Mouse (Mus musculus) retina, embryonic 14.5 days (tissue): Measurements from ENCODE around the gene F12.

Experiments used
- DNase-seq: peaks from one replicate; pipeline ENCODE4 v3.0.0-alpha.2; 2015; ENCODE audit warnings: low spot score

The F12 gene

DNA sequence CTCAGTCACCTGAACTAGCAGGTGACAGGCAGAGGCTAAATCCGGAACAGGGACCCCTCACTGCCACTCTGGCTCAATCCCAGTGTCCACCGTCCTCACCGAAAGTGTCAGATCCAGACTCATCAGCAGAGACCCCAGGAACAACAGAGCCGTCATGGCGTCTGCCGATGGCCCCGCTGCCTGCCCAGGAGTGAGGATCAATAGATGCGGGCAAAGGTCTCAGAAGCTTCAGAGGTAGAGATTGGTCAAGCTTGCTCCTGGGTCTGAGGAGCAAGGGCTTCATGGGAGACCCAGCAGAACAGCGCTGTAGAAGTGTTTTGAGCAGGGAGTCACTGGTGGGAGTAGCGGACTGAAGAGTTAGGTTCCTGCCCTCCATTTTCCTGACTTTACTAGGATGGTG is at the start of gene F12:
F12 (minus strand) TSS at position 181 of the 400 bp plus-strand sequence.
- DNase-seq = no peak

DNA sequence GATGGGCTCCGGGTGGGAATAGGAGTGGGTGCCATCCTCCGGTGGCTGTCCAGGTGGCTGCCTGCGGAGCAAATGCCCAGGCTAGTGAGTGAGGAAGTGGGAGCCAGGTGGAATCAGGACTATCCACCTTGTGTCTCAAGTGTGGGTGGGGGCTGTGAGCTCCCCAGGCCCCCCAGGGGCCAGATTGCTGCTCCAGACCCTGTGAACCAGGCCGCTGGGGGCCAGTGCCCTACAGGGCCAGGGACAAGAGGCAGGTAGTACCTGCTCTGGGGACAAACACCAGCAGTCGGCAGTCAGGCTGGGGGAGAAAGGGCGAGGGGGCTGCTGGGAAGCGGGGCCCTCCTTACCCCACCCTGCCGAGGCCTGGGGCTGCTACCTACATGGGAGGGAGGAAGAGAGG is 49.7 kb upstream of the F12 start:
- no peak for DNase-seq

DNA sequence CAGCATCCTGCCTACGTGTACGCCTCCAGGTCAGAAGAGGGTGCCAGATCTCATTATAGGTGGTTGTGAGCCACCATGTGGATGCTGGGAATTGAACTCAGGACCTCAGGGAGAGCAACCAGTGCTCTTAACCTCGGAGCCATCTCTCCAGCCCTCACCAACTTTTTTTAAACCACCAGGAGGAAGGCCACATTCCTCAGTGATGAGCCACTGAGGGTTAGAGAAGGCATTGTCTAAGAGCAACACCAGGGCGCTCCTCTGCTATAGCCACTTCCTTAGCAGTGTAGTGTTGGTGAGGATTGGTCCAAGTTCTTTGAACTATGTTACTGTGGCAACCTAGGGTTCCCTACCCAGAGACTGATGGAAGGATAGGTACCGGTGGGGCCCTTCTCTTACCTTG is 49.2 kb upstream of the F12 start:
- DNase-seq = no peak

DNA sequence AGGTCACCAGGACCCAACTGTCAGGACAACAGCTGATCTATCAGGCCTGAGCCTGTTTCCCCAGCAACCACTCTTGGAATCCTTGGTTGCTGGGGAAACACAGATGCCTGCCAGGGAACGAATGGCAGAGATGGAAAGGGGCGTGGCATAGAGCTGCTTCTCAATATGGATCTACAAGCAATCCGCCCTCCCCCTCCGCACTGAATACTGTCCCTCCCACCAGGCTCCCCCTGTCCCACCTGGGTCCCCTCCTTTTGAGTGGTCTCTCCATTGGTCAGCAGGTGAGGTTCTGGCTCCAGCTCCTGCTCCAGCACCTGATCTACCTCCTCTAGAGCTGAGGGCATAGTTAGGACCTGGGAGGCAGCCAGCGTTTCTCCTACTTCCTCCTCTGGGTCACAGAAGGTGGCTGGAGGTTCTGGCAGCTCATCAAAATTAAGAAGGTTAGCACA is 48.1 kb upstream of the F12 start:
- peak; percentile 66 for DNase-seq

DNA sequence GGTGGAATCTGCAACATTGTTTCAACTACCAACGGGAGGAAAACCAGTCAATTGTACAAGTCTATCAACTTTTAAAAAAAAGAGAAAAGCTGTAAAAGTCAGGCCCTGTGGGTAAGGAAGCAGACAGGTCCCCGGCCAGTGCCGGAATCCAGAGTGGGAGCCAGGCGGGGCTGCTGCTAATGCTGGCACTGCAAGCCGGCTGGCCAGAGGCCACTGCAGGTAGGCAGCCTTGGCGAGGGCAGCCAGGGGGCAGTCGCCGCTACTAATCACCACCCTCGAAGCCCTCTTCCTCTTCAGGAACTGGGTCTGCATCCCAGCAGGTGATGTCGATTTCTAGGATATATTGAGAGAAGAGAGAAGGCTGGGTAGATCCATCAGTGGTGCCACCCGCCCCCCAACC is 47.4 kb upstream of the F12 start:
- no peak for DNase-seq

DNA sequence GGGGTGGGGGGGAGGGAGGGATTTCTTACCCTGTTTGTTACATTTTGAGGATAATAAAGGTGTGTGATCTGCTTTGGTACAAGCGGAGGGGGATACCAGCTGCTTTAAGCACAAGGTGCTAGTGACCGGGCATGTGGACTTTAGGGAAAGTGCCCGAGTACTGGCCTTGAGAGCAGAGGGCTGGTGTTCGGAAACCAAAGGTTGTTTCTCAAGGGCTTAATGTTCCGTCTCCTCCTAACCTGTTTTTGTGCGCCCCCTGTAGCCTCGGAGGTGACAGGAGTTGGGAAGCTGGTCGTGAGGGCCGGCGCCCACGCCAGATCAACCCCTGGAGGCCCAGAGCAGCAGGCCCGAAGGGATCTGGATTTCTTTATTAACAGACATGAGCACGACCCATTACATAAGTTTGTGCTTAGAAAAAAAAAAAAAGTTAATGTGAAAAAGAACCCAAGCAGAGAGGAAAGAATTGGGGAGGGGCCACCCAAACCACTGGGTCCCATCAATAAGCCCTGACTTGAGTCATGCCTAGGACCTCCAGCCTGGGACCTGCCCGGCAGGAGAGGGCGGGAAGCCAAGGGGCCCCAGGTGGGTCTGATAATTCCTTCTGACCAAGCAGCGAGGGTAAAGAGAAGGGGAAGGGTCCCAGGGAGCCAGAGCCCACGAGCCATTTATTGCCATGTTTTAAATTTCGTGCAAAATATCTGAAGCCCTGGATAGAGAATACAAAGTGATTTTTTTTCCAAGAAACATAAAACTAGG is 46.7 kb upstream of the F12 start:
- DNase-seq = peak; percentile 56

DNA sequence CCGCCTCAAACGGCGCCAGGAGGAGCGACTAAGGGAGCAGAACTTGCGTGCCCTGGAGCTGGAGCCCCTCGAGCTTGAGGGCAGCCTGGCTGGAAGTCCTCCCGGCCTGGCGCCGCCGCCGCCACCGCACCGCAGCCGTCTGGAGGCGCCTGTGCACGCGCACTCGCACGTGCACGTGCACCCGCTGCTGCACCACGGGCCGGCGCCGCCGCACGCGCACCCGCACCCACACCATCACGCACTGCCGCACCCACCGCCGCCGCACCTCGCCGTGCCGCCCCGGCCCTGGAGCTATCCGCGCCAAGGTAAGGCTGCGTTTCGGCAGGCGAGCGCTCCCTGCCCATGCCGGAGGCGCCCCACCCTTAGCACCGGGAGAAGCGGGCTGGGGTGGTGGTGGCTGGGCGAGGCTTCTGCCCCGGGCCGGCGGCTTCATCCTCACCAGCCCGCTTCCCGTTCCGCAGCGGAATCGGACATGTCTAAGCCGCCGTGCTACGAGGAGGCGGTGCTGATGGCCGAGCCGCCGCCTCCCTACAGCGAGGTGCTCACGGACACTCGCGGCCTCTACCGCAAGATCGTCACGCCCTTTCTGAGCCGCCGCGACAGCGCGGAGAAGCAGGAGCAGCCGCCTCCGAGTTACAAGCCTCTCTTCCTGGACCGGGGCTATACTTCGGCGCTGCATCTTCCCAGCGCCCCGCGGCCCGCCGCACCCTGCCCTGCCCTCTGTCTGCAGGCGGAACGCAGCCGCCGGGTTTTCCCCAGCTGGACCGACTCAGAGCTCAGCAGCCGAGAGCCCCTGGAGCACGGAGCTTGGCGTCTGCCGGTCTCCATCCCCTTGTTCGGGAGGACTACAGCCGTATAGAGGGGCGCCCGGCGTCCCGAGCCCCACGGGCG is 45.8 kb upstream of the F12 start:
- DNase-seq = peak; percentile 70

DNA sequence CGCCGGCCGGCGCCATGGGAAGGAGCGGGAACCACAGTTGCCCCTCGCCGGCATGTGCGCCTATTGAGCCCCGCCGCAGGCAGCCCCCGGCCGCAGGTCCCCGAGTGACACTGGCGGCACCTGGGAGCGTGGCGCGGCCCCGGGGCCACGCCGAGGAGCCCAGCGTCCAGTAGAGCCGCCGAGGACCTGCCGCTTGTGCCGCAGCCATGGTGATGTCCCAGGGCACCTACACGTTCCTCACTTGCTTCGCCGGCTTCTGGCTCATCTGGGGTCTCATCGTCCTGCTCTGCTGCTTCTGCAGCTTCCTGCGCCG is 45.2 kb upstream of the F12 start:
- no peak for DNase-seq

DNA sequence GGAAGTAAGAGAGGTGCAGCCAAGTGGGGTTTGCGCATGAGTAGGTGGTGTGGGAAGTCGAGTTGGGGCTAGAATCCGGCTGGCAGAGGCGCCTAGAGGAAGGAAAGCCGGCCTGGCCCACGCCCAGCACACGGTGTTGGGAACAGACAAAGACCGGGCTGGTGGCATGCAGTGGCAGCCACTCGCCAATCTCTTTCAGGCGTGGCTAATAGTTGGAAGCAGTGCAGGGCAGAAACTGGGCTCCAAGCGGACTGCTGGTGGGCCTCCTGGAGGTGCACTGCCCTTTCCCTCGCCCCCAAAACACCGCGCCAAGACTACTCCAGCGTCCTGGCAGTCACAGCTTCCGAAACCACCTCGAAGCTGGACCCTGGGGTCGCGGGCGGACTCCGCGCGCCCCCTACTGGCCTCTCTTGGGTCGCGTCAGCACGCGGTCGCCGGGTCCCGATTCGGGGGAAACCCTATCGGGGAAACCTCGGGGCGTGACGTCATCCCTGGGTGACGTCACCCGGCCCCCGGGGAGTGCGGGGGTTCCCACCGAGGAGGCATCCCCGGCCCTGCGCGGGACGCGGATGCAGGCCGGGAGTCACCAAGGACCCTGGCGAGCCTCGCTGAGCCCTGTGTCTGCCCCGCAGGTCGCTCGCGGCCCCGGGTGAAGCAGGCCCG is 44.7 kb upstream of the F12 start:
- peak; percentile 92 for DNase-seq

DNA sequence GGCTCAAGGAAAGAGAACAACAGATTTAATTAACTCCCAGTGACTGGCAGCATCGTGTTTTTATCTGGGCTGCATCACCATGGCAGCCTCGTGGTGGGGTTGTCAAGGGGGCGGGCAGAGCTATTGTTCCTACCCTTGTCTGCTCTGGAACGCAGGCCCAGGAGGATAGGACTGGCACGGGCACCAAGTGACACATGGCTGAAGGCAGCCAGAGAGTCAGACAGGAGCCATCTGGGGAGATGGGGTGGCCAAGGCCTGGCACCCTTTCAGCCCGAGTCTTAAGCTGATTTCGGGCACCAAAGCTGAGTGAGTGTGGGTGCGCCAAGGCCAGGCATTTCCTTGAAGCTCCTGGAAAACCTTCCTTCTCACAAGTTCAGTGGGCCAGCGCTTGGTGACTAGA is 43.8 kb upstream of the F12 start:
- DNase-seq = no peak

DNA sequence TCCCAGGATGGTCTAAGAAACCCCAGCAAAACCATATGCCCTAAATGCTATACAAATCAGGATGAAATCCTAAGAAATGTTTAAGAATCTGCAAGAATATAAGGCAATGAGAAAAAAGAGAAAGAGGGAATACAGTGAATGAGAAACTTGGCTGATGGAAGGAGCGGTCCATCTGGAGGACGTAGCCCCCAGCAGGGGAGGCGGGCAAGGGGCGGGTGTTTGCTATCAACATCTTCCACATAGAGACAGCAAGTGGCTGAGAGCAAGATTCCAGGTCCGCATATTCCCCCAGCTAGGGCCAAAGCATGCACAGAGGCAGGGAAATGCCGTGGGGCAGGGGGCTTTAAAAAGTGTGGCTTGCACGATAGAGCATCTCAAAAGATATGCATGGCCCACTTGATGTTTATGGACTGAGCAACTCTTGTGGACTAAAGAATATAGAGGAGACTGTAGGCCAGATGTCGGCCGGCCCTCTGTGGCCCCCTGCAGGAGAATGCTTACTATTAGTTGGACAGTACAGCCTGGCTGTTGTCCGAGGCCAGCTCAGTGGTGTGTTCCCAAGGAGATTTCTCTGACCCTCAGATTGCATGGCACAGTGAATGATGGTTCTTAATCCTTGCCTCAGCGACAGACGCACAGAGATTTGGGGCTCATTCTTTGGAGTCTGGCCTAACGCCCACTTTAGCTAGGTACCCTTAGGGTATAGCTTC is 42.4 kb upstream of the F12 start:
- DNase-seq = peak; percentile 74

DNA sequence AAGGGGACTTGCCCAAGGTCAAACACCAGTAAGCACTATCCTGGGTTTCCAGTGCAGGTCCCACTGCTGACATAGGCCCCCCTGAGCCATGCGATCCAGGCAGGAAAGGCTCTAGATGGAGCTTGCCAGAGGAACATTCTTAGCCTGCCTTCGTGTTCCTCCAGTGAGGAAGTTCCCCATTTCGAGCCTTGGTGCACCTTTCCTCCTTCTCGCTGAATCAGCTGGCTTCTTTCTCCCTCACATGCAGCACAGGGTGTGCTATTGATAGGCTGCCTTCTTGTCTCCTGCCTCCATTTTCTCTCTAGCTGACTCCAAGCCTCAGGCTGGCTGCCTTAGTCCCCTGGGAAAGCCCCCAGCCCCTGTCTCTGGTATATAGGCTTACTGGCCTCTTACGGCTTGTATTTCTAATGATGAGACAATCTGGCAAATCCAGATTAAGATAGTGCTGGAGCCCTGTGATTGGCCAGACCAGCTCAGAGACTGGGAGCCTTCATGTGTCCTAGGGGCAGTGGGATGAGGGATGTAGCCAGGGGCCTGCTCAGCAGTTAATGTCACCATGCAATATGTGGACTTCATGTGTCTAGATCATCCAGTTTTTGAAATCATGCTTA is 39.3 kb upstream of the F12 start:
- peak; percentile 32 for DNase-seq

DNA sequence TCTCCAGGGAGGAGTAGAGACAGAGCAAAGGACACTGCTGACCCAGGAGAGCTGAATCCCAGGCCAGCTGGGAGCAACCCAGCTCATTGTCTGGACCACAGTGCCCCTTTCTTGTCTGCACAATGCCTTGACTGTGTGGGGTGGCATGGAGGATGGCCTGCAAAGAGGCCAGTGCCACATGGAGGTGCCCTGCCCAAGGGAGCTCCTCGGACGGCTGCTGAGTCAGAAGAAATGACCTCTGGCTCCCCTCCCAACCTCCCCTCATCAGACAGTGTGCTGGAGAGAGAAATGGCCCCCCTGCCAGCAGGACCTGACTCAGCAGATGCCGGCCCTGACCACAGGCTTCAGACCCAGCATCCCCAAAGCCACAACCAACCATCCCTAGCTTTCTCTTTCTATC is 38.6 kb upstream of the F12 start:
- DNase-seq = peak; percentile 45

DNA sequence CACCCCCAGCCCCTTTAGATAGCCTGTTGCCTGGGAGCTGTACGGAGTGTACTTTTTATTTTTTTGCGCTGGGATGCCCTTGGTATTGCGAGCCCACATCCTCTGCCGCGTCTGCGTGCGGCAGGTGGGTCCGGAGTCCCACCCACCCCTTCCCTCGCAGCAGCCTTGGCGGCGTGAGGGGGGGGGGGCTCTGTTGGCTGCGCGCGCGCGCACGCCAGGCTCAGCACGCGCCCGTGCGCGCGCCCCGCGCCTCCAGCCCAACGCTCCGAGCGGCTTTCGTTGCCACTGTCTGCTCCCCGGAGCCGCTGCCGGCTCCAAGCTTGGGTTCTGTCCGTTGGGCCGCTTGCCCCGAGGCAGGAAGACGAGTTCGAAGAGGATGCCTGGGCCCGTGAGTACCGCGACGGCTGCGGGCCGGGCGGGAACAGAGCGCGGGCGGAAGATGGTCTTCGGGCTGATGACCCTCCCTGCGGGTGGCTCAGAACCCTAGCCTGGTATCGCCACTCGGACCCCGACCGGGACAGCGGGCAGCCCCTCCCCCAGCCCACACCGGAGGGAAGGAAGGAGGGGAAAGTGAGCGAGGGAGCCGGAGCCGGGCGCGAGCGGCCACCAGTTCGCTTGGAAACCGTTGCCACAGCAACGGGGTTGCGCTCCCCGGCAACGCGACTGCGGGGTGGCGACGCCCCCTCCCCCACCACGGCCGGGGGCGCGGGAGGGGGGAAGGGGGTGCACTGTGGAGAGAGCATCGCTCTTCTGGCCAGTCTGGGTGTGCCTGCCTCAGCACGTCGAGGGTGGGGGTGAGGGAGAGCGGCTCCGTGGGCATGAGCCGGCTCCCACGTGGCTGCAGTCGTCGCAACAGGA is 37.7 kb upstream of the F12 start, which contains the start of gene Prr7:
Prr7 (plus strand) TSS at position 241 of the 858 bp plus-strand sequence.
- DNase-seq = peak; percentile 79

DNA sequence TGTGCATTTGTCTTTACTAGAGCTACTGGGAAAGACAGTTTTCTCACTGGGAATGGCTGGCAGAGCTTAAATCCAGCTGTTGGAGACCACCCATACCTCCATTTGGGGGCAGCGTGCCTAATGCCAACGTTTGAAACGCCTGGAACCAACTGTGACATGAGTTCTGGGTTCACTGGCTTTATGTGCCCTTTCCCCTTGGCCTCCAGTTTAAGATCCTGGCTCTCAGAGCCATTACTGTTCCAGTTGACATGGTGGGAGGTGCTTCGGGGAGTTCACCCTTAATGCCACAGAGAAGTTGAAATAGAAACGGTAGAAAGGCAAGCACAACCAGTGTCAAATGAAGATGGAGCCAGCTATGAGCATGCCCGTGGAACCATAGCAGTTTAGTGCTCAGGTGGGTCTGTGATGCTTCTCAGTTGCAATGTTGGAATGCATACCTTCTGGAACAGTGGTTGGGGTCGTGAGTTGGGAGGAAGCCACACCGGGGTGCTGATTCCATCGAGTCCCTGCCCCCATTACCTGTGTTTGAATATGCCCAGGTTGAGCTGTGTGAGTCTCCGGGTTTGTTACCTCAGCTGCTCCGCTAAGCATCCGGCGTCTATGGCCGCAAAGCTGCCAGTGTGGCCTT is 36.9 kb upstream of the F12 start:
- DNase-seq = no peak

DNA sequence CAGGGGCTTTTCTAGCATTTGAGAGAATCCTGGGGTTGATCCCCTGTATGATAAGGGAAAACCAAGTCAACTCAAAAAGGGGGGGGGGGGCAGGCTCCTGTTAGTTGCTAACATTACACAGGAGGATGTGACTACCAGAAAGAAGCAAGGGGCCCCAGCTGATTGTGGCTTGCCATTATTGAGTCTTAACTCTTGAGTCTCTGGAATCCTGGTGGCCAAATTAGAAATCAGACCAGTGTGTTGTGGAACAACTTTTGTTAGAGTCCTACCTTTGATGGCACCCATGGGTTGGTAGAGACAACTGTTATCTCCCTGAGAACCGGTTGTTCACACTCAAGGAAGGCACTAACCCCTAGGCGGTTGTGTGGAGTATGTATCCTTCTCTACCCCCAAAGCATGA is 36.4 kb upstream of the F12 start:
- DNase-seq = no peak

DNA sequence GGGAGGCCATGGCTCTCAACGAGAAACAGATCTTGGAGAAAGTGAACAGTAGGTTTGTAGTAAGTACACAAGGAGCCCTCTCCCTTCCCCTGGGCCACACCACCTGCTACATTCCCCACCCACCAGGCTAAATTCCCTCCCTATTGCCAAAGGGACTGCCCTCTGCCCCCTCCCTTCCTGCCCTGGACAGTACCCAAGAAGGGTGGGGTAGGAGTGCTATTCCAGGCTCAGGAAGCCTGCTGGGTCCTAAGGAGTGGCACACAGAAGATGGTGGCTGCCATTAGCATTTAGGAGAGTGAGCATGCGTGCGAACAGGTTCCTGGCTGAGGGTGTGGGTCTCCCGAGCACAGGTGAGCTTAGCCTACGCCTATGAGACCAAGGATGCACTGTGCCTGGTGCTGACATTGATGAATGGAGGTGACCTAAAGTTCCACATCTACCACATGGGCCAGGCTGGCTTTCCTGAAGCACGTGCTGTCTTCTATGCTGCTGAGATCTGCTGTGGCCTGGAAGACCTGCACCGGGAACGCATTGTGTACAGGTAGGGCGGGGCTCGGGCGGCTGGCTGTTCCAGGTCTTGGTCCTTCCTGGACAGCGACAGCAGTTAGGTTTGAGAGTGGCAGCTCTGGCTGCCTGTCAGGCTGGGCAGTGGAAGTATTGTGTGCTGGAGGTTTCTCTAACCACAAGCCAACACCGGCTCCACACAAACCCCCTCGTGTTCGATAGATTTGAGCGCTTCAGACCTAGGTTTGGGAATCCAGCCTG is 25.4 kb upstream of the F12 start:
- no peak for DNase-seq

DNA sequence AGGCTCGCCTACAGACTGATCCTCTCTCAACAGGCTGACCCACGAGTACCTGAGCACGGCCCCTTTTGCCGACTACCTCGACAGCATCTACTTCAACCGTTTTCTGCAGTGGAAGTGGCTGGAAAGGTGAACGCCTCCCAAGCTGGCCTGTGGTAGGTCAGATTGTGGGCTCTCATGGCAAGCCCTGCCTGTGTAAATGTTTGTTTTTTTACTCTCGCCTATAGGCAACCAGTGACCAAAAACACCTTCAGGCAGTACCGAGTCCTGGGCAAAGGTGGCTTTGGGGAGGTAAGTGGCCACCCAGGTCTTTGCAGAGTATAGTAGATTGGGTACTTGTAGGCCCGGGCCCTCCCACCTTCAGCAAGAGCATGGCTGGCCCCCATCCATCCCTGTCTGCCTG is 24.7 kb upstream of the F12 start:
- DNase-seq = no peak

DNA sequence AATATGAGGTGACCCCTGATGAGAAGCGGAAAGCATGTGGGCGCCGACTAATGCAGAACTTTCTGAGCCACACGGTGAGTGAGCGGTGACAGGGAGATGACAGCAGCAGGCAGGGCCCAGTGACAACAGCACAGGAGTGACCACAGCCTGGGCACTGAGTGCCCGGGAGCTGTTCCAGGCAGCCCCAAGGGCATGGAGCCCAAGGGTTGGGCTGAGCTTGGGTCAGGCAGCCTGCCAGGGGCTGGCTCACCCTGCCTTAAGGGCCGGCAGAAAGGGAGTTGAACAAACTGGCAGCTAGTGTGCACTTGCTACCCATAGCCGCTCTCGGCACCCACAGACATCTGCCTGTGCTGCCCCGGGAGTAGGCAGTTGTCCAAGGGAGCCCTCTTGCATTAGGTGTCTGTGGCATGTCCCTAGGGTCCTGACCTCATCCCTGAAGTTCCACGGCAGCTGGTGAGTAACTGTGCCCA is 24.0 kb upstream of the F12 start:
- no peak for DNase-seq
